Mouse (Mus musculus) spleen, adult 12 weeks (tissue): ENCODE data around the gene Cnot4.
A peak's percentile ranks its signal among the peaks of the same experiment; 100 is the strongest.

ENCODE experiments used
- DNase-seq: peaks from one replicate; pipeline ENCODE4 v3.0.0; 2022; ENCODE audit warnings: low spot score

Cnot4 gene

DNA sequence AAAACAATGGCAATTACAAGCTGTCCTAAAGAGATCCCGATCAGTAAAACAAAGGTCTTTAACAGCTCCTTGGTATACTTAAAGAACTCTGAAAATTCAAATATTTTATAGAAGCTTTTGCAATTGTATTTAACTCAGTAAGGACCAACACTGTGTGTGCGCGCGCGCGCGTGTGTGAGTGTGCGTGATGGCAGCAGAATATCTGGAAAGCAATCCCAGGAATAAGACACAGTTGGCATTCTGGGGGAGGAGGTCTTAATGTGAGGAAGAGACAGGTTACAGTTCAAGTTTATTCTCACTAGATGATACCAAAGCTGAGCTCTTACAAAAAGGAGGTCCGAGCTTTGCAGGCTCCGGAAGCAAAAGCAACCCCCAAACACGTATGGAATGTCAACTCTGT lies 100.2 kb downstream of the Cnot4 start:
- DNase-seq = no peak

DNA sequence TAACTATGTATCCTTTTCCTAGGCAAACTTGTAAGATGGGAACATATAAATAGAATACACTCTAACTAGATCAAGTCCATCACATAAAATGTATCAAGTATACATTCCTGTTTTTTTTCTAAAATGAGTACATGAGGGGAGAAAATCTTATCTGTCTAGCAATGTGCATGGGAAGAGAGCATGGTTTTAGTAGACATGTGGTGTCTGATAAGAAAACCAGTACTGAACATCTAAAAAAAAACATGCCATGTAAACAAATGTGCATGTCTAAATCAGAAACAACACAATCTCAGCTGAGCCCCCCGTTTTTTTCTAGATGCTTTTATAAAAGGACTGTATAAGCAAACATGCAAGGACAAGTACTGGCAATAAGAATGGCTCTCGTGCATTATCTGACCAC lies 100.8 kb downstream of the Cnot4 start:
- no peak for DNase-seq

DNA sequence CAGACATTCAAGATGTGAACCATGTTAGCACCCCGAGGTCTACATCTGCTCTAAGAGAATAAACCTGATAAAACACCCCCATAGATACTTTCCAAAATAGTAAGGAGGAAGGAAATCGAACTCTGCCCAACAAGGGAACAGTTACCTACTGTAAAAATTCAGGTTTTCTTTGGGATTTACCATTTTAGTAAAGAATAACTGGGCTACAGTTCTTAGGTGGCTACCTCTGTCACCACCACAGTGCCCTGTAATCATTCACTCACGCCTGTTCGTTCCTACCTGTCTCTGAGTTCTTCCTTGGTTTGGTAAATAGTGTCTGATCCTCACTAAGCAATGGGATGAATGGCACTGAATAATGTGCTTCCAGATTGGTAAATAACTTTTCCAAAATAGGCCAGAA lies 102.7 kb downstream of the Cnot4 start:
- no peak for DNase-seq

DNA sequence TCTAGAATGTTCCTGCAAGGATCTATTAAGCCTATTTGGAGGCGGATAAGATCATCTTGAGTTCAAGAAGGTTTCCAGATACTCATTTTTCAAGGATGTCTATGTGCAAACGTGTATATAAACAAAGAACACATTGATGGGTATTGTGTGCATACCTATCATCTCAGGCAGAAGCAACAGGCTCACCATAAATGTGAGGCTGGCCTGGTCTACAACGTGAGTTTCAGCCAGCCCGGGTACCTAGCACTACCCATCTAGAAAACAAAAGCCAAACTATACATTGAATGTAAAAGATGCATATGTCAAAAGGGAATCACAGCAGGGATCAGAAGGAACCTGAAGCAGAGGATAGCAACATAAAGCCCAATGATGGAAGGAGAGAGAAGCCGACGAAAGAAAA lies 103.3 kb downstream of the Cnot4 start:
- DNase-seq = no peak

DNA sequence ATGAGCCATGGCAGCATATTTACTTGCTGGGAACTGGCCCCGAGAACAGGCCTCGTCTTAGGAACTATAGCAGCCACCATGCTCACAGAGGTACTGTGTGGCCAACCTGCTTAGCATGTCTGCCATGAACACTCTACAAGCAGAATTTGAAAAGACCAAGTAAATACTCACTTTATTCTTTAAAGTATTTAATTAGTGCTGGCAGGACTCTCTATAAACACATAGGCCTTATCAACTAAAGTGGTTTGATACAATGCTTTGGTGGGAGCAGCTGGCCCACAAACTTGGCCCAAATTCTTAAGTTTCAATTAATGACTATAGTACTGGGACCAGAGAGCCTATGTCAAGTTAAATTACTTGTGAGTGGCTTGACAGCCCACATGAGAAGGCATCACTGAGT lies 105.5 kb downstream of the Cnot4 start:
- DNase-seq = no peak

DNA sequence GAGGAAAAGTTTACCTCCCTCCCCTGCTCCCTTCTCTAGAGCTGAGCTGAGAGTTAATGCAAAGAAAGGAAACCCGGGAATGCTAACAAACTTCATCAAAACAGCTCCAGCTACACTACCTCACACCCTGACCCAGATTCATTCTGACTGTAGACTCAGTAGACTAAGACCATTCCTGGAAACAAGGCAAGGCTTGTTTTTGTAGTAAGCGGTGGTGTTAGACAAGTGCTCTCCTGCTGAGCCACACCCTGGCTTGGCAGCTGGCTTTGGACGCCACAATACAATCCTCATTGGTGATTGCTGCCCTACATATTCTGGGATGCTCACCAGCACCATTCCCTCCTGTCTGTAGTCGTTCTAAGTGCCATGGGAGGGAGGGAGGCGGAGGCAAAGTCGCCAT lies 106.3 kb downstream of the Cnot4 start:
- DNase-seq = no peak

DNA sequence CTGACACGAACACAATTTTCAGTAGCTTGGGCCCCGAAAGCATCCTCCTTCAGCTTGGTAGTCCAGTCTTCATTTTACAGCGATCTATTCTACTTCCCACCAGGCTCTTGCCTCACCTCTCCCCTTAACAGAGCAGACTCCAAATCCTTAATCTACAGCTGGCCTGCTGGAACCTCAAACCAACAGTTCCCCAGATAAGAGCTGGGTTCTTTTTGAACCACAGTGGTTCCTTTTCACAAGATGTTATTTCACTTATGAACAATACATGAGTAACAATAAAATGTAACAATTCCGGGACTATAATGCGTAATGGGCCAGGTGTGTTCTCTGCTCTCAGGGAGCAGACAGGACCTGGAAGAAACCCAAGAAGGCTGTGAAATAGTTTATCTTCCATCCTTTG lies 116.9 kb downstream of the Cnot4 start:
- no peak for DNase-seq

DNA sequence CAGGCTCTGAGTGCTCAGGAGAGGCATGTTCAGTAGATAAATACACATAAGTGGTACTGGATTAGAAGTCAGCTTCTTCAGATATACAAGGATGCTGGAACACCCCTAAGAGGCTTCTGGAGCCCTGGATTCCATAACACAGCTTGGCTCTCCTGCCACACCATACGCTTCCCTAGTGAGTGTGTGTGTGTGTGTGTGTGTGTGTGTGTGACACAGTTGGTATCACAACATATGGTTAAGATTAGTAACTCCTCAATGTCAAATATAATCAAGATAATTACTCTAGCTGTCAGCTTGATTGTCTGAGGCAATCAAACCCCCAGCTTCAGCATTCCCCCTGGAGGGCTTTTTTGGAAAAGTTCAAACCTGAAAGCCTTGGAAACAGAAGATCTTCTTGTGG lies 121.6 kb downstream of the Cnot4 start:
- no peak for DNase-seq

DNA sequence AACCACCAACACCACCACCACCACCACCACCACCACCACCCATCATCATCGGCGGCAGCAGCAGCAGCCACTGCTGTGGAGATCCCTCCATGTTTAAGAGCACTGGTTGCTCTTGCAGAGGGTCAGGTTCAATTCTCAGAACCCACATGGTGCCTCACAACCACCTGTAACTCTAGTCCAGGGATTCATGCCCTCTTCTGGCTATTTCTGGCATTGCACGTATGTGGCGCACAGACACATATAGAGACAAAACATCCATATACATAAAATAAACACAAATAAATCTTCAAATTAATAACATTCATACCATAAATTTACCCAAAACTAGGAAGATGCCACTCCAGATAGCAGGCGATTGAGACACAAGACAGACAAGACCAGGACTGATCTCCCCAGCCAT lies 122.8 kb downstream of the Cnot4 start:
- no peak for DNase-seq

DNA sequence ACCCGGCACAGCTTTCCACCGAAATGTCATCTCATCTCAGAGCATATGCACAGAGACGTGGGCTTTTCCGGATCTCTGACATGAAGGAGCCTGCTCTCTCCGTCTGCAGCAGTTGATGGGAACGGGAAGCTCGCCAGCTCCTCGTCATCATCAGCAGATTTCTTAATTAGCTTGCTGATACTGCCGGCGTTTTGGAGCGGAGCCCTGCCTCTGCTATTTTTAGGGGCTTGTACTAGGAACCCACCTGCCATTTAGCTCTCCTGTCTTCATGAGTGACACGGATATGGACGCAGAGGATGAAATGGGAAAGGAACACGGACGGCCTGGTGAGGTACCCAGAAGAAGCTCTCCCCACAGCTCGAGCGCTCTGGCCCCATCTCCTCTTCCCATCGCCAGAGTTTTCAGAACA lies 131.3 kb downstream of the Cnot4 start:
- no peak for DNase-seq

DNA sequence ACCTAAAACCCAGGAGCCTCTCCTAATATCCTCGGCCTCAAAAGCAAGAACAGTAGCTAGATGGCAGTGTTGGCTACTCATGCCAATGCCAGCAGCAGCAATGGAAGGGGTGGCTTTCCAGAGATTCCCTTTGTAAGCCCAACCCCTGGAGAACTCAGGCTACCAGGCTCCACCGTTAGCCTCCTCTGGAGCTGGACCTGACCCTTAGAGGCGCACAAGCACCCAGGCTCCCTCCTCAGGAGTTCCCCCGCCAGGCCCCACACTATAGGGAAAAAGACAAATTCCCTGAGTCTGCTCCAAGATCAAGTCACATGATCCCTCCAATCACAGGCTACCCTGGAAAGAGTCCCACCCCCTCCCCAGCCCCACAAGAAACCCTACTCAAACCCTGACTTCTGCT lies 134.4 kb downstream of the Cnot4 start:
- DNase-seq = no peak

DNA sequence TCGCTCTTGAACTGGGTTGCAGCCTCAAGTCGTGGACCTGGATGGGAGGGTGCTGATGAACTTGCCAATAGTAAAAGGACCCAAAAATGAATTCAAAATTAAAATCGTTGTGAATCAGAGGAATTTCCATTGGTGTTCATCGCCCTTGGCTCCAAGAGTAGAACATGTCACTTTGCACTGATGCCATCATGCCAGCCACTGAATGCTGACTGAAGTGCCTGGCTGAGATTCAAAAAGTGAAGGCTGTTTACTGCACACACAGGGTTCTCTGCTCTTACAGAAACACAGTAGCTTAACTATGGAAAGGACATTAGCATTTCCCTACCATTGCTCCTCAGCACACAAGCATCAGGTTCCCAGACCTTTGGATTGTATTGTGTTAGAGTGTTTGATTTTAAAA lies 137.0 kb downstream of the Cnot4 start:
- no peak for DNase-seq

DNA sequence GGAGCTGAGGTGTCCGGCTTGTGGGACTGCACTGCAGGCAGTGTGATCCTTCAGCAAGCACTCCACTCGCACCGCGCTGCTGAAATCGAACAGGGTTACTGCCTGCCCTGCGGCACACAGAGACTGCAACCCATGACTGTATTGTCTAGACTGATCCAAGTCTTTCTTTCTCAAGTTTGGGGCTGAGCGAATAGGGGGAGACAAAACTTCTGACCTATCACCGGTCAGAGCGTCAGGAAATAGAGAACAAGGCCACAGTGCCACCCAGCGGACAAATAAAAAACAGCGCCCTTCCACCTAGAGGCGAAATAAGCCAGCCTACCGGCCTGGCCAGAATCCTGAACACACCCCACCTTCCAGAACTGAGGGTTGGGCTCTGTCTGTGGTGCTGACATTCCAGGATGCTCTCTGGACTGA lies 138.3 kb downstream of the Cnot4 start:
- DNase-seq = peak; percentile 57

DNA sequence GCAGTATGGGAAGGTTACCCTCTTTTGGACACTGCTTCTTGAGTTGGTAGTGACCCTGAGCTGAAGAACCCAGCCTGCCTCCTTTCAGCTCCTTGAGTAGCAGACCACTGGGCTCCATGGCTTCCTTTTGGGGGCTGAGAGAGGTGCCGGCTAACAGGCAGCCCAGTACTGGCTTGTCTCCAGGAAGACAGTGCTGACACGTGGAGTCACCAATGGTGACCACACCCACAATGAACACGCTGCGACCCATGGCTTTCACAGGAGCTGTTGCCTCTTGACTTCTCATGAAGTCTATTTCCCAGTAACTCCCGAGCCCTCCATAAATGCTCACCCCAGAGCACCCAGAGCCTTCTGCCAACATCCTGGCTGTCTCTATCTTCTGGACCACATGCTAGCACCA lies 138.8 kb downstream of the Cnot4 start:
- DNase-seq = peak; percentile 3

DNA sequence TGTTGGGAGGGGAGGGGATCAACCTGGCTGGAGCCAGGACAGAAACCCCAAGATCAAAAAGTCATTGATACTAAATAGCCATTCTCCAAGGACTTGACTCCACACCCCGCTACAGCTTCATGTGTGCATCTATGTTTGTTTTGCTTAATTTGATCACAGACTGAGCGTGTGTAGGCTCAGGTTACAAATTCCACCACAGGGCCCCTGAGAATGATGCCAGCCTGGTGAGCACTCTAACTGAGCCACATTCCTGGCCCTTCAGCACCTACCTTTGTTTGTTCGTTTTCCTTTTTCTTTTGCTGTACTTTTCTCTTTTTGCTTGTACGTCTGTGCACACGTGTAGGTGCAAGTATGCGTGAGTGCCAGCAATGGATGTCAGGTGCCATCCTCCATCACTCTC lies 144.3 kb downstream of the Cnot4 start:
- DNase-seq = no peak

DNA sequence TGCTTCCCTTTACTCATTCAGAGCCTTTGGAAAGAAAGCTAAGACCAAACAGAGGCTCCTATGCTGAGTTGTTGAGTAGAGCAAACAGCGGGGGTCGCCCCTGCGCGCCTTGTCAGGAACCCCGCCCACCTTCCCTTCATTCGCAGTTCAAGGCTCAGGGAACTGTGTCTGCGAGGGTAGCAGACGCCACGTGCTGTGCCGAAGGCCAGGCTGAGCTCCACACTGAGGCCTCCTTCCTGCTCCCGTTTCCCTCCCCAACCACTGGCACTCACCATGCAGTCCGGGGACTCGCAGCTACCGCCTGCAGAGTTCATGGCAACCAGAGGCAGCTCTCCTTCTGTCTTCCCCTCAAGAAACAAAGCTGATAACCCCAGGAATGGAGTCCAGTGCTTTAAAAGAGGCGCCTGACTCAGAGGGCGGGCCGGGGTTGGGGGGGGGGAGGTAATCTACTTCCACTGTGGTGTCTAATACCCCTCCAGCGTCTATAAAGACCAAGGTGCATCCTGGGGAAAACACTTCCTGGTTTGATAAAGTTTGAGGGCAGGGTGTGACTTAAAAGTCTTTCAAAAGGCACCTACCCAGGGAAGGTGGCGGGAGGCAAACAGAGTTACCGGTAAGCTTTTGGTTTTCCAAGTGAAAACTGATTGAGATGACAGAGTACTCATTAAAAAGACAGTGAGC lies 145.3 kb downstream of the Cnot4 start, which contains the start of gene Slc23a4:
Slc23a4 (minus strand) TSS at position 324 of the 681 bp plus-strand sequence.
- no peak for DNase-seq

DNA sequence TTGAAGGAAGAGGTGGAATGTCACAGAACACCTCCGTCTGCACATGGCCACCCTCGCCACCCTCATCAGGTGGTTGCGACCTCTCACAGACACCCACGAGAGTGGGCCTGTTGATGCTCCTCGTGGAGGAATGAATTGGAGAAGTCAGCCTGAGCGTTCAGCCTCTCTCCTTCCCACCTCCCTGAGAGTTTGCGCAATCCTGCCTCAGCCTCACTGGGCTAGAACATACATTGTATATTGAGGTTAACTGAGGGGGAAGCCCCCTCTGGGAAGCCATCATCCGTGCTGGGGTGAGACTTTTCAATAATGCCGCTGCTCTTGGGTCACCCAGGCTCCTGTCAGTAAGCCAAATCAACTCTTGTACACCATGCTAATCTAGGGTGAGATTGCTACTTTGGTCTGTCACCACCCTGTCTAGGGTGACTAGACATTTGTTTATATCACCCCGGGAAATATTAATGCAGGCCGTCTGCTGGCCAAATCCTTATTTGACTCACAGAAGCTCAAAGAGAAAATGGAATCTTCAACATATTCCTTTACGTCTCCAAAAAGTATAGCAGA lies 146.4 kb downstream of the Cnot4 start:
- no peak for DNase-seq

DNA sequence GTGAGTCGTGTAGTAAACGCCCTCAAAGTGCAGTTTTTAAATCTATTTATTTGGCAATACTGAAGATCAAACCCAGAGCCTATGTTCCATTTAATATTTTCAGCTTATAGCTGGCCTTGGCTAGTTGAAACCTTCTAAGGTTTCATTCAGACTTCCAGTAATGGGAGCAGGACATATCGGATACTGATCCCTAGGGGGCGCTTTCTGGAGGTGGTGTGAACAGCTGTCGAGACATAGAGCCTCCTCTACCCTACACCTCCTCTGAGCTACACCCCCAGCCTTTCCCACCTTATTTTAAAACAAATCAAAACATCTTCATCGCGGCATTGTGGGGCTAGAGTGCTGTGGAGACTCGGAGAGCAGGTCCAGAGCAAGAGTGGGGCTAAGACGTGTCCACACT lies 152.9 kb downstream of the Cnot4 start:
- DNase-seq = no peak

DNA sequence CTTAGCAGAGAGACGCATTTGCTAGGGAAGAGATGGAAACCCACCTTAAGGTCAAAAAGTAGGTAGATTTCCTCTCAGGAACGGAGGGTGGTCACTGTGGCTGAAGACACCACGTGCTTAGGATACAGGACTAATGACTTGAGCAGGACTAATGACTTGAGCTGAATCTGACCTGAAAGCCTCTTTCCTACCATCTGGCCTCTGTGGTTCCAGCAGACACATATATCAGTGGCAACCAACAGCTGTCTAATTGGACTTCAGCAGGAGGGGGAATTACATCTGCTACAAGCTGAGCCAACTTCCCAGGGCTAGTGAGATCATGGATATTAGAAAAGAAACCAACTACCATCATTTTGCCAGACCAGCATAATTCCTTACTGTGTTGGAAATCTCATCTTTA lies 154.2 kb downstream of the Cnot4 start:
- DNase-seq = no peak
